Mouse (Mus musculus) brain, adult 10 weeks (tissue): ENCODE measurements around the gene Tdrd6. TPM values are rescaled to one million over a fixed set of nuclear protein-coding genes. Genes with fewer than 3 reads are reported as not detected.

Experiments used
- polyA plus RNA-seq: library from polyadenylated mRNA; stranded (reverse); fragments of 350-450 nt; fragmentation: Illumina TruSeq; extraction: RNeasy Lipid Tissue Mini Kit (QIAGEN cat#74804); gene quantifications from one replicate; pipeline ENCODE4 v1.2.3, GENCODE M21; 2015; ENCODE audit warnings: low read depth, low replicate concordance

The Tdrd6 gene
- 0.71 TPM for polyA plus RNA-seq

GRCm38 (mm10) chr17:43629496-43630426 is at the start of gene Tdrd6:
Tdrd6 (minus strand) TSS chr17:43630299.

DNA sequence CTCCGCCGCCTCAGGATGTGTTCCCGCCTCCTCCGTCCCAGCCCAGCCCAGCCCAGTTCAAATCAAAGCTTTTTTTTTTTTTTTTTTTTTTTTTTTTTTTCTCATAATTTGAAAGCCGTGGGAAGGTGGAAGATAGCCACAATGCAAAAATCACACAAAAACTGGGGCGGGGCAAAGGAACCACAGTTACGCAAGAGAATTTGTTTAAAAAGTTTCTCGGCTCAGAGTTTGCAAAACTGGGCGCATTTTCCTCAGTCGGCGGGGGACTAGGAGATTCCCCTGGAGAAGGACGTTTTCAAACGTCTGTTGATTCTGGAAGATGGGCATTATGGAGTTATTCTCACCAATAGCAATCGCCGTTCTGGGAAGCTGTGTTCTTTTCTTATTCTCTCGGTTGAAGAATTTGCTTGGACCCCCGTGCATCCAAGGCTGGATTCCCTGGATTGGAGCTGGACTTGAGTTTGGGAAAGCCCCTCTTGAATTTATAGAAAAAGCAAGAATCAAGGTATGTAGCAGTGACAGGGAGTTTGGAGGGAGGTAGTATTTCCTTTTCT is 37.3 kb upstream of the Tdrd6 start, which contains the start of gene Cyp39a1:
Gene Cyp39a1 (plus strand): TSS at position 136 of the 554 bp plus-strand sequence.

GRCm38 (mm10) chr17:43666576-43667289 is 36.6 kb upstream of the Tdrd6 start, which contains the start of gene Slc25a27:
Slc25a27 (minus strand) TSS chr17:43667214.

DNA sequence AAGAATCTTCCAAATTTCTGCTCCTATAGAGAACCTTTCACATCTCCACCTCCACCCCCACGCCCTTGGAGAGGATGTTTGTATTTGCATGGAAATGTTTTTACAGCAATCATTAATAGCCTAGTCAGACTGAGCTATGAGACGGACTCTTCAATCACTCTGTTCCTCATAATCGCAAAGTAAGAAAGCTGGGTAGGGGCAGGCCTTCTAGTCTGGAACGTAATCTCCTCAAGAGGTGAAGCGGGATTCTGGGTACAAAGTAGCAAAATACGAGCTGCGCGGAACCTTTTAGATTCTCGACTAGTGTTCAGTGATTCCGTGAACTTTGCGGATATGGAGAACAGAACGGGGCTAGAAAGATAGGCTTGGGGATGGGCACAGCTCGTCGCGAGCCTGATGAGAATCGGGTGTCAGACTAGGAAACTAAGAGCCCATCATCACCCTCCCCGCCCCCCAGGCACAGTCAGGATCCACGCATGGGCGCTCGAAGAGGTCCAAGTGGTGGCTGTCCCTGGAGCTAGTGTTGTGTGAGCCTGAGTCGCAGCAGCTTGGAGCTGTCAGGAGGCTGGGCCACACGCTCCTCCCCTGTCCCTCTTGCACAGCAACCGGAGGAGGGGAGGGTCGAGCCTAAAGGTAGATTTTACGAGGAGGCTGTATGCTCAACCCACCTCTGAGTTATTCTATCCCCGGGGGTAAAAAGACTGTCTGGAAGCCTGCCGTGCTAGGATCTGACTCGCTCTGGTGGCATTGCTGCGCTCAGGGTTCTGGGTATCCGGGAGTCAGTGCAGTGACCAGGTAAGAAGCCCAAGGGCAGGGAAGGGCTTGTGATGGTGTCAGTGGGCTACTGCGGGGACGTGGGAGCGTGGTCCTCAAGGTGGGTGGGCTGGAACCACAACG is 61.9 kb downstream of the Tdrd6 start, which contains the start of gene Pla2g7:
Gene Pla2g7 (plus strand): TSS at position 107 of the 897 bp plus-strand sequence.

Other genes with a start within 250 kb of the Tdrd6 start
- gene Mep1a, start 127.5 kb downstream of the Tdrd6 start, polyA plus RNA-seq = not detected
- gene Ankrd66, start 86.7 kb downstream of the Tdrd6 start, polyA plus RNA-seq = 1.4 TPM
- gene Pla2g7, start 62.2 kb downstream of the Tdrd6 start, polyA plus RNA-seq = 193 TPM
- gene Slc25a27, start 36.9 kb upstream of the Tdrd6 start, polyA plus RNA-seq = 43.4 TPM
- 4.0 TPM for gene Cyp39a1, start 37.1 kb upstream of the Tdrd6 start, polyA plus RNA-seq
- gene Rcan2, start 171.1 kb upstream of the Tdrd6 start, polyA plus RNA-seq = 235 TPM